Mouse (Mus musculus): ENCODE results near the gene Acer2.

Acer2 gene

GRCm38 (mm10) chr4:86887879-86888278, 13.7 kb downstream of the Acer2 start:
- DNase-seq (ENCODE audit: low read depth) = peak; percentile 65

DNA sequence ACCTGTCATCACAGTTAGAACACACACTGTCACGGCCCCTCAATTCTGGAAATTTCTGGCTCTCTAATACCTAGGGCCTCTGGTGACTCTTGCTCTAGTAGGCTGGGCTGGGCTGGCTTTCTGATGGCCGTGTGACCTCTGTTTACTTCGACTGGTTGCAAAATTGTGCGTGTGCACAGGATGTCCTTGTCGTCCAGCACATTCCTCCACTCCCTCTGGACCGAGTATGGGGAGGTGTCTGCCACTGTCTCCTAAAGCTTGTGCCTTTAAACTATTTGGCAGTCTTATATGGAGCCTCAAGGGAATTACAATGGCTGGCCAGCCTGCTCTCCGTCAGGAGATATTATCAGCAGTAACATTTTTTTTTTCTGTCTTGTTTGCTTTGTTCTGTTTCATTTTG, 23.2 kb downstream of the Acer2 start:
- DNase-seq (ENCODE audit: low read depth) = no peak

DNA sequence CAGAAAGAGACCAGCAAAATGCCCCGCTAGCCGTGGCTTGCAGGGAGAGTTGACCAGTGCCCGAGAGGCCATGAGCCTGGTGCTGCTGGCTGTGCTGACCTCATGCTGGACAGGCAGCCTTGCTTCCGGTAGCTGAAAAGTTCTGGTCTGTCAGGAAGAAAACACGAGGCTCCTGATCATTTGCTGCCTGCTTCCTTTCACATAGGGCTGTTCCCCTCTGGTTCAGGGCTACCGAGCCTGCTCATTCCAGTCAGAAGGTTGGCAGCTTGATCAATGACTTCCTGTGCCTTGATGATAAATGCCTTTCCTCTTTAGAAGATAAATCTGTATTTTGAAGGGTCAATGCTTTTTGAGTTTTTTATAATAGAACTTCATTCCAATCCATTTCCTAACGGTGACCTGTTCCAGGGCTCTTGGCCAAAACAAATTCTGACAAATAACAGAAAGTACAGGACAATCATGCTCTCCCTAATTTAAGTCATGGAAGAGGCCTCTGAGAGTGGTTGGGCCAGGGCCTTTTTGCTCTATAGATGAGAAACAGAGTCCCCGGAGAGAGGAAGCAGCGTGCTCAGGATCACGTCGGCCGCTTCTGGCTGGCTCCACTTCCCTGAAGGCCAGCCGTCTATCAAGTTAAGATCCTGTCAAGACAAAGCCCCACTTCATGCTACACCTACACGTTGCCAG, 24.7 kb downstream of the Acer2 start:
- no peak for DNase-seq (ENCODE audit: low read depth)

- no peak for DNase-seq (ENCODE audit: low read depth)
These were observed 28.2 kb downstream of the Acer2 start for GRCm38 (mm10) chr4:86902351-86902750.

GRCm38 (mm10) chr4:86904969-86905368, 30.8 kb downstream of the Acer2 start:
- peak; percentile 55 for DNase-seq (ENCODE audit: low read depth)

GRCm38 (mm10) chr4:86905869-86906268, 31.7 kb downstream of the Acer2 start:
- no peak for DNase-seq (ENCODE audit: low read depth)

DNA sequence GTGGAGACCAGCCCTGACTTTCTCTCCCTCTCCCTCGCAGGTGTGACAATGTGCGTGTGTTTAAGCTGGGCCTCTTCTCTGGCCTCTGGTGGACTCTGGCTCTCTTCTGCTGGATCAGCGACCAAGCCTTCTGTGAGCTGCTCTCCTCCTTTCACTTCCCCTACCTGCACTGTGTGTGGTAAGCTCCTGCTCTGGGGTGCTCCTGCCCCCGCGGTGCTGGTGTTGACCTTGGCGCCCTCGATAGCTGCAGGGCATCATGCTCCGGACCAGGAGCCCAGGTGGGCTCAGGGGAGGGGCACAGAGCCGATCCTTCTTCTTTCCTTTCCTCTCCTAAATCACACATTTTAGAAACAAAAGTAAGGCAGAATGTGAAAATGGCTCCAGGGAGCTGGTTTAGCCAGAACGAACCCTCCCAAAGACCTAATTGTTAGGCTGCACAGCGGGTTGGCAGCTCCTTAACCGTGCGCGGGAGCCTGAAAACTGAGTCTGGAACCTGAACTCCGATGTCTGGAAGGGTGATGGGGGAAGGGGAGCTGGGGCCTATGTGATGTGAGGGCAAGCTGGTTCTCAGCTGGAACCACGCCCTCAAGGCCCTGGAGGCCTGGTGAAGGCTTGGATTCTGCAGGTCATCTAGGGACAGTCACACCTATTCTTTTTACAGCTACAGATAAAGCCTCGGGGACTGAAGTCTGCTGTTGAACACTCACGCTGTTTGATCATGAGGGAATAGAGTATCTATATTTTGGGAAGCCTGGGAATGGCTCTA, 37.6 kb downstream of the Acer2 start:
- DNase-seq (ENCODE audit: low read depth) = no peak

DNA sequence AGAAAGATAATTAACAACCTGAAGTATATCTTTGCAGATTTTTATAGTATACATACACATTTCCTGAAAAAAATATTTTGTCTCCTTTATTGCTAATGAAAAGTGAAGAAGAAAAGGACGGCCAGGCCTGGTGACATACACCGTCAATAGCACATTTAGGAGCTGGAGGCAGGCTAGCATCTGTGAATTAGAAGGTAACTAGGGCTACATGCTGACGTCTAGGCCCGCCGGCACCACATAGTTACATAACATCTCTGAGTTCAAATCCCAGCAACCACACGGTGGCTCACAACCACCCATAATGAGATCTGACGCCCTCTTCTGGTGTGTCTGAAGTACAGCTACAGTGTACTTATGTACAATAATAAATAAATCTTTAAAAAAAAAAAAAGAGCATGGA, 38.6 kb downstream of the Acer2 start:
- no peak for DNase-seq (ENCODE audit: low read depth)

DNA sequence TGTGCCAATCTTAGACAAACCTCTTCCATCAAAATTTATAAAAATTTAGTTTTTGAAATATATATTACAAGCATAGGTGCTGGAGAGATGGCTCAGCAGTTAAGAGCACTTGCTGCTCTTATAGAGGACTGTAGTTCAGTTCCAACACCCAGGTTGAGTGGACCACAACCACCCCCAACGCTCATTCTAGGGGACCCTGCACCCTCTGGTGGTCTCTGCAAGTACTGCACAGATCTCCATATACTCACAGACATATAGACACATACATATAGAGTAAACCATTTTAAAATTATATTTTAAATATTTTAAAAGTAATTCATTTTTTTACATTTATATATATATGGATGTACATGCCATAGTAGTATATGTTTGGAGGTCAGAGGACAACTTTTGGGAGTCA, 41.9 kb downstream of the Acer2 start:
- DNase-seq (ENCODE audit: low read depth) = peak; percentile 35

- no peak for DNase-seq (ENCODE audit: low read depth)
These were observed 49.4 kb downstream of the Acer2 start for GRCm38 (mm10) chr4:86923476-86924055.

- DNase-seq (ENCODE audit: low read depth) = peak; percentile 83
These were observed 50.7 kb downstream of the Acer2 start for GRCm38 (mm10) chr4:86924804-86925458.

GRCm38 (mm10) chr4:86926997-86927396, 52.8 kb downstream of the Acer2 start:
- no peak for DNase-seq (ENCODE audit: low read depth)

- DNase-seq (ENCODE audit: low read depth) = no peak
These were observed 56.0 kb downstream of the Acer2 start for GRCm38 (mm10) chr4:86930101-86930635.

- no peak for DNase-seq (ENCODE audit: low read depth)
These were observed 56.6 kb downstream of the Acer2 start for GRCm38 (mm10) chr4:86930636-86931456.

- DNase-seq (ENCODE audit: low read depth) = peak; percentile 14
These were observed 58.8 kb downstream of the Acer2 start for GRCm38 (mm10) chr4:86933026-86933425.

- no peak for DNase-seq (ENCODE audit: low read depth)
These were observed 62.0 kb downstream of the Acer2 start for GRCm38 (mm10) chr4:86936217-86936616.

DNA sequence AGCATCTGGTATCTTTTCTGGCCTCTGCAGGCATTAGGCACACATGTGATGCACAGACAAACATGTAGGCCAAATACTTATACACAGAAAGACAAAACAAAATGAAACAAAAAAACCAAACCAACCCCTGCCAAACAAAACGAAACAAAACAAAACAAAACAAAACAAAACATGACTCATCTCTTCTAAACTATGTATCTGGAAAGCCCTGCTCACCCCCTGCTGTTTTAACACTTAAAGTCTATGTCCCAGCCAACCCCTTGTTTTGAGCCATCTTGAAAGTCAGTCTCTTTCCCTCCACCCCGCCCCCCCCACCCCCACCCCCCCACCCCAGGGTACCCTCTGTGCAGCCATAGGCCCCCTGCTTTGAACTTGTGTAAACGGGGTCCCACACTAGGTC, 62.5 kb downstream of the Acer2 start:
- DNase-seq (ENCODE audit: low read depth) = no peak

GRCm38 (mm10) chr4:86942656-86943055, 68.5 kb downstream of the Acer2 start:
- DNase-seq (ENCODE audit: low read depth) = no peak

- DNase-seq (ENCODE audit: low read depth) = no peak
These were observed 69.1 kb downstream of the Acer2 start for GRCm38 (mm10) chr4:86943296-86943695.

- no peak for DNase-seq (ENCODE audit: low read depth)
These were observed 74.6 kb downstream of the Acer2 start for GRCm38 (mm10) chr4:86948794-86949193.

GRCm38 (mm10) chr4:86953519-86953918, 79.3 kb downstream of the Acer2 start:
- DNase-seq (ENCODE audit: low read depth) = no peak

DNA sequence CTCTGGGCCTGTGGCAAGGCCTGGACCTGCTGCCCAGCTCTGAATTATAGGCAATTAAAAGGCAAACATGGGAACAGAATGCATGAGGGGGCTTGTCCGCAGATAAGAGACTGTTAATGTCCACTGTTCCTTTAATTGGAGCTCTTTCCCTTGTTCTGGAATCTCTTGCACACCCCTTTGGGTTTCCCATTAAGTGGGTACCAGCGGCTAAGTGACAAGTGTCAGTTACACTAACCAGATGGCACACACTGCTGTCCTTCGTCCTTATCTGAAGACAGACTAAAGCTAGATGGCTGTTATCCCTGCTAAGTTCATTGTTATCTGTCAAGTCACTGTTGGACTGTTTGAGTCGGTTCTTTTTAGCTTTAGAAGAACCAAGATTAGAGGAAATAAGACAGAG, 81.3 kb downstream of the Acer2 start:
- no peak for DNase-seq (ENCODE audit: low read depth)
